Mouse (Mus musculus): ENCODE data around the gene Hhatl. TPM values are rescaled to one million over a fixed set of nuclear protein-coding genes. Genes with fewer than 3 reads are reported as not detected.

Gene Hhatl
- 0.11 and 0.42 TPM in 2 replicates for polyA plus RNA-seq (2015; fragmentation: Nextera tagmentation; extraction: Ambion mirVana)

- Histone ChIP-seq H3K4me3 (replicated peaks; ENCODE audit: low read depth, low read length) (no peak within 1 kb of the TSS), H3K9me3 (replicated peaks; ENCODE audit: low read length) (no peaks in the 10 kb centered on the region), H3K36me3 (ENCODE audit: insufficient read depth, low read length) (no peaks in the 10 kb centered on the region), H3K9ac (ENCODE audit: low read depth, low read length) (no peak within 1 kb of the TSS), H3K27ac (no peak within 1 kb of the TSS), H3K27me3 (ENCODE audit: insufficient read depth, low read length) (no peaks in the 10 kb centered on the region), H3K4me1 (replicated peaks; ENCODE audit: insufficient read depth, low read length) (peaks cover 4% of the 10 kb centered on the region; the same call in 1 of the 2 replicates), H3K4me2 (ENCODE audit: low read length) (no peak within 1 kb of the TSS)
- no peak for TF ChIP-seq CTCF (IDR thresholded peaks at IDR 0.05; ENCODE audit: low read depth)
- WGBS: 26% methylated on average over 24 of the region's 24 CpGs
- ATAC-seq (replicated peaks; ENCODE audit: low FRiP score, low read depth) (peak; percentile 58), DNase-seq (ENCODE audit: low spot score) (no peak)
These were observed at the start of gene Hhatl for GRCm38 (mm10) chr9:121791757-121792521. Hhatl (minus strand) TSS chr9:121792507.

- Histone ChIP-seq H3K9ac (ENCODE audit: low read depth, low read length) (peak overlapping the region; percentile 44; the same call in 1 of the 2 replicates), H3K4me3 (replicated peaks; ENCODE audit: low read depth, low read length) (peak overlapping the region; percentile 45), H3K4me2 (ENCODE audit: low read length) (peak overlapping the region; percentile 86), H3K36me3 (ENCODE audit: insufficient read depth, low read length) (no peaks in the 10 kb centered on the region), H3K4me1 (replicated peaks; ENCODE audit: insufficient read depth, low read length) (no peaks in the 10 kb centered on the region), H3K27ac (no peak overlapping the region), H3K9me3 (replicated peaks; ENCODE audit: low read length) (no peaks in the 10 kb centered on the region), H3K27me3 (ENCODE audit: insufficient read depth, low read length) (no peaks in the 10 kb centered on the region)
- DNase-seq (ENCODE audit: low spot score): no peak
- TF ChIP-seq CTCF (IDR thresholded peaks at IDR 0.05; ENCODE audit: low read depth): no peak
- WGBS: 32% methylated on average over 7 of the region's 7 CpGs
- ATAC-seq (replicated peaks; ENCODE audit: low FRiP score, low read depth): peak; percentile 55
These were observed 47.3 kb upstream of the Hhatl start for GRCm38 (mm10) chr9:121839622-121839965.

DNA sequence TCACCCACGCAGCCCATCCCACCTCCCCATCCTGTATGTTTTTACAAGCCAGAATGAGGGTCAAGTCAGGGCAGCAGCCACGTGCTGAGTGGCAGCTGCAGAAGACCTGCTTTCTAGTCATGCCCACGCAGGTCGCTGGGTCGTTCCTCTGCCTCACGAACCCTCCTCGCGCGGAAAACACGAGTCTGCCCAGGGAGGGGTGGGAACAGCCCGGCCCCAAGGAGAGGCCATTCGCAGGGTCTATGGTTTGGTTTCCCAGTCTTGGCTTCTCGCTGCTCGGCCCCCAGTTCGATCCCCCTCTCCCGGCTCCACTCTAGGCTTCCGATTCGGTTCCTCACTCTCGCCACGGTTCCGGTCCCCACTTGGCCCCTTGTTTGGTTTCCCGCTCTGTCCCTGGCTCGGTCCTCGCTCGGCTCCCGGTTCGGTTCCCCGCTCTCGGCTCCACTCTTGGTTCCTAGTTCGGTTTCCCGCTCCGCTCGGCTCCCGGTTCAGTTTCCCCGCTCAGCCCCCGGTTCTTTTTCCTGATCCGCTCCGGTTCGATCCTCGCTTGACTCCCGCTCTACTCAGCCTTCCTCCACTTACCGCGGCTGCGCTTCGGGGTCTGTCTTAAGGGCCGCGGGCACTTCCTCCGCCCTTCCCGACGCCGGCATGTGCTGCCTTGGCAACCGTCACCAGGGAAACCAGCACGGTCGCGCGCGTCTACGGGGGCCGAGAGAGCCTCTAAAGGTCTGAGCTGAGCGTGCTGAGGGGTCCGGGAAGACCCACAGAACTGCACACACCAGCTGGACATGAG, 46.7 kb upstream of the Hhatl start, which contains the start of gene Ccdc13:
TSS of gene Ccdc13 (minus strand) at position 633 of the 793 bp plus-strand sequence.
- Histone ChIP-seq H3K4me1 (replicated peaks; ENCODE audit: insufficient read depth, low read length) (no peaks in the 10 kb centered on the region), H3K36me3 (ENCODE audit: insufficient read depth, low read length) (no peaks in the 10 kb centered on the region), H3K9ac (ENCODE audit: low read depth, low read length) (peak within 1 kb of the TSS; percentile 44), H3K9me3 (replicated peaks; ENCODE audit: low read length) (no peaks in the 10 kb centered on the region), H3K4me2 (ENCODE audit: low read length) (peak within 1 kb of the TSS; percentile 86), H3K27me3 (ENCODE audit: insufficient read depth, low read length) (no peaks in the 10 kb centered on the region), H3K4me3 (replicated peaks; ENCODE audit: low read depth, low read length) (peak within 1 kb of the TSS; percentile 45), H3K27ac (no peak within 1 kb of the TSS)
- DNase-seq (ENCODE audit: low spot score) (peak; percentile 85), ATAC-seq (replicated peaks; ENCODE audit: low FRiP score, low read depth) (peak; percentile 85)
- TF ChIP-seq CTCF (IDR thresholded peaks at IDR 0.05; ENCODE audit: low read depth): no peak
- 5% methylated on average over 61 of the region's 61 CpGs for WGBS

DNA sequence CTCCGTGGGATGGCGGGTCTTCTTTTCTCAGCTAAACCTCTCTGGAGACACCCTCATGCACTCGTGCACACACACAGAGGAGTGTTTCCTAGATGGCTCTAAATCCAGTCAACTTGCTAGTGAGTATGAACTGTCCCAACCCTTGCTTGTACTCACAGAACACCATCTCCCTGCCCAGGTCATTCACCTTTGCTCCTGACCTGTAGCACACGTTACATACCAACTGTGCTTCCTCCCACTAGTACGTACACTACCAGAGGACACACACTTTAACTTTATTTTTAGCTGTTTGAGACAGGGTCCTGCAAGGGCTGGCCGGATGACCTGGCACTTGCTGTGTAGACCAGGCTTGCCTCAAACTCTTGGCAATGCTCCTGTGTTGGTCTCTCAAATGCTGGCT, 45.7 kb upstream of the Hhatl start:
- 88% methylated on average over 6 of the region's 6 CpGs for WGBS
- DNase-seq (ENCODE audit: low spot score) (no peak), ATAC-seq (replicated peaks; ENCODE audit: low FRiP score, low read depth) (no peak)
- H3K9ac ChIP-seq (ENCODE audit: low read depth, low read length): no peak overlapping the region
- H3K27ac ChIP-seq: no peak overlapping the region
- H3K4me2 ChIP-seq (ENCODE audit: low read length): no peak overlapping the region
- no peaks in the 10 kb centered on the region for H3K36me3 ChIP-seq (ENCODE audit: insufficient read depth, low read length)
- TF ChIP-seq CTCF (IDR thresholded peaks at IDR 0.05; ENCODE audit: low read depth): no peak
- no peak overlapping the region for H3K4me3 ChIP-seq (replicated peaks; ENCODE audit: low read depth, low read length)
- no peaks in the 10 kb centered on the region for H3K9me3 ChIP-seq (replicated peaks; ENCODE audit: low read length)
- no peaks in the 10 kb centered on the region for H3K27me3 ChIP-seq (ENCODE audit: insufficient read depth, low read length)
- H3K4me1 ChIP-seq (replicated peaks; ENCODE audit: insufficient read depth, low read length): no peaks in the 10 kb centered on the region

GRCm38 (mm10) chr9:121833825-121834224, 41.5 kb upstream of the Hhatl start:
- ATAC-seq (replicated peaks; ENCODE audit: low FRiP score, low read depth): no peak
- no peaks in the 10 kb centered on the region for H3K4me1 ChIP-seq (replicated peaks; ENCODE audit: insufficient read depth, low read length)
- H3K4me3 ChIP-seq (replicated peaks; ENCODE audit: low read depth, low read length): no peak overlapping the region
- H3K36me3 ChIP-seq (ENCODE audit: insufficient read depth, low read length): no peaks in the 10 kb centered on the region
- 0 out of 2 replicates have a peak overlapping the region, but pooled peaks have one; percentile 3 for H3K9ac ChIP-seq (ENCODE audit: low read depth, low read length)
- no peaks in the 10 kb centered on the region for H3K27me3 ChIP-seq (ENCODE audit: insufficient read depth, low read length)
- H3K27ac ChIP-seq: no peak overlapping the region
- WGBS: 88% methylated on average over 11 of the region's 11 CpGs
- no peak for TF ChIP-seq CTCF (IDR thresholded peaks at IDR 0.05; ENCODE audit: low read depth)
- H3K9me3 ChIP-seq (replicated peaks; ENCODE audit: low read length): no peaks in the 10 kb centered on the region
- no peak for DNase-seq (ENCODE audit: low spot score)
- no peak overlapping the region for H3K4me2 ChIP-seq (ENCODE audit: low read length)

DNA sequence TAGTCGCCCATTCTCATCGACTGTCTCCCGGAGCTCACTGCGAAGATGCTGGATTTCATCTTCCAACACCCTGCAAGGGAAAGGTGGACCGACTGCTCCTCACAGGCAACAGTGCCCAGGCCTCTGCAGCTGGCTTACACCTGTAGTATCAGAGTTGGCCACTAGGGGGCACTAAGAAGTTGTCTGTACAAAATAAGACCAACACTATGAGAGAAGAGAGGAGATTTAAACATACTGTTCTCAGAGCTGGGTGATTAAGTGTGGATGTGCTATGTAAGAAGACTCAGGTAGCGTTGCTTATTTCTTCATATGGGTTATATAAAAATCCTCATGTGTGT, 38.6 kb upstream of the Hhatl start:
- DNase-seq (ENCODE audit: low spot score): peak; percentile 85
- H3K27me3 ChIP-seq (ENCODE audit: insufficient read depth, low read length): no peaks in the 10 kb centered on the region
- H3K4me3 ChIP-seq (replicated peaks; ENCODE audit: low read depth, low read length): no peak overlapping the region
- H3K9me3 ChIP-seq (replicated peaks; ENCODE audit: low read length): no peaks in the 10 kb centered on the region
- H3K9ac ChIP-seq (ENCODE audit: low read depth, low read length): no peak overlapping the region
- ATAC-seq (replicated peaks; ENCODE audit: low FRiP score, low read depth): 0 out of 2 replicates have a peak, but pooled peaks have one; percentile 19
- no peak overlapping the region for H3K4me2 ChIP-seq (ENCODE audit: low read length)
- peak; percentile 88 for TF ChIP-seq CTCF (IDR thresholded peaks at IDR 0.05; ENCODE audit: low read depth)
- WGBS: 30% methylated on average over 6 of the region's 6 CpGs
- no peaks in the 10 kb centered on the region for H3K36me3 ChIP-seq (ENCODE audit: insufficient read depth, low read length)
- no peak overlapping the region for H3K27ac ChIP-seq
- H3K4me1 ChIP-seq (replicated peaks; ENCODE audit: insufficient read depth, low read length): no peaks in the 10 kb centered on the region

All from kidney, postnatal 0 days (tissue).